Mouse (Mus musculus) thymus, postnatal 25 days (tissue): ENCODE data around the gene Dapk3.
"Not testable (repeated sequence)": the region's sequence is repeated elsewhere in the genome, so short reads cannot be mapped to it uniquely, and the experiment has no call there.

Experiments
- DNase-seq: peaks from one replicate; pipeline ENCODE4 v3.0.0; 2022

Dapk3 gene

DNA sequence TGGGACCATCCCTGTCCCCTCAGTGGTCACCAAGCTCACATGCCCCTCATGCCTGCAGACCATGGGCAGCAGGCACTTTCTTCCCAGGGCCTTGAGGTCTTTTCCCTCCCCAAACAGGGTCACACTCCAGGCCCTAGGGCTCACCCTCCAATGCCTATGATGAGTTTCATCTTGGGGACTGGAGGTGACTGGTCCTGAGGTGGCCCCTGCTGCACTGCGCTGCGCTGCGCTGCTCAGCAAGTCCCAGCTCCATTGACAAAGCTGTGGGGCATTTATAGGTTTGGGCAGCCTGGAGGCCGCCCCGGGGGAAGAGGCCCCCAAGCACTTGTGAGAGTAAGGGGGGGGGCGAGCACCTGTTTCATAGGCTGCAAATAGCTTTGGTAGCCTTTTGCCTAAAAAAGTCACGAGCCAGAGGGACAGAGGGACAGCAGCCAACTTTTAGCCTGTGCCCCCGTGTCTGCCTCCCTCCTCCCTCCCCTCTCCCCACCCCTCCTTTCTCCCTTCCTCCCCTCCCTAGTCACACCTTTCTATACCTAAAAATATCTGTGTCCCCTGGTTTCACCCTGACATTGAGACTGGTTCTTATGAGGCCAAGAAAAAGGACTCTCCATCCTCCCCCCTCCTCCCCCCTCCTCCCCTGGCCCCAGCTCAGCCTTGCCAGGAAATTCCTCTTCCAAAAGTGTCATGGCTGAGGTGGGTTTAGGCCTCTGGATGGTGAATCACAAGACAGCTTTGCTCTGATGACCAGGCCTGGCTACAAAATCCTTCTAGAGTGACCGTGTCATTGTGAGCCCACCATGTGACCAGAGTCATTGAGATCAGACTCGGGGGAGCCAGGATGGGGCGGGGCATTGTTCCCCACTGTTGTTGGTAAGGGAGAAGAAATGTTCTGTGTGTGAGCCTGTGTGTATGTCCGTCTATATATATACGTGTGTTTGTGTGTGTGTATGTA is 19.3 kb downstream of the Dapk3 start, which contains the start of gene Nmrk2:
TSS of gene Nmrk2 (minus strand) at position 245 of the 952 bp plus-strand sequence.
- no peak for DNase-seq

DNA sequence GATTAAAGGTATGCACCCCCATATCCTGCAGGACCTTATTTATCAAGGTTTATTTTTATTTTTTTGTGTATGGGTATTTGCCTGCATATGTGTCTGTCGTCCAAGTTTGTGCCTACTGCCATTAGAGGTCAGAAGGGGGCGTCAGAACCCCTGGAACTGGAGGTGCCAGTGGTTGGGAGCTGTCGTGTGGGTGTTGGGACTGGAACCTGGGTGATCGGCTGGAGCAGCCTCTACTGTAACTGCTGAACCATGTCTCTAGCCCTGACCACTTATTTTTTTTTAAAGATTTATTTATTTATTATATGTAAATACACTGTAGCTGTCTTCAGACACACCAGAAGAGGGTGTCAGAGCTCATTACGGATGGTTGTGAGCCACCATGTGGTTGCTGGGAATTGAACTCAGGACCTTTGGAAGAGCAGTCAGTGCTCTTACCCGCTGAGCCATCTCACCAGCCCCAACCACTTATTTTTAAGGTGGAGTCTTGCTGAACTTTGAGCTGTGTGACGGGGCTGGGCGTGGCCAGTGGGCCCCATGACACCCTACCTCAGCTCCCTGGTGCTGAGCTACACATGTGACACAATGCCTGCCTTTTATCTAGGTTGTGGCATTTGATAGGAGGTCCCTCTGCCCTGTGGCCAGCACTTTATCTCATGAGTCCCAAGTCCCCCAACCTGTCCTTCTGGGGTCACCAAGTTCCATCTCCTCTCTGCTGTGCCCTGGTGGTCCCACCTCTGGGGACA is 20.3 kb downstream of the Dapk3 start:
- no peak for DNase-seq

DNA sequence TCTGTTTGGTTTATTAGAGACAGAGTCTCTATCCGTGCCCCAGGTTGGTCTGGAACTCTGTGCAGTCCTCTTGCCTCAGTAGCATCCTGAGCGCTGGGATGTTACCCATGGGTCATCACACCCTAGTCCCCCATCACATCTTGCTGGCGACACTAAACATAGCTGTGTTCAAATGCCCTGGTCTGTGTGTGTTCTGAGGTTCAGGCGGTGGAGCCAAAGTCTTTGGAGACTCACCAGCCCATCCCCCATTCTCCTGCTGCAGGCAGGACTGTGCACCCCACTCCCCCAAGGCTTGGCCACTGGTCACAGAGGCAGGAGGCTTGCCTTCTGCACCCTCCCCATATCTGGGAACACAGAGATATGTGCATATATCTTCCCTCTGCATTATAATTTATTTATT is 21.3 kb downstream of the Dapk3 start:
- no peak for DNase-seq

DNA sequence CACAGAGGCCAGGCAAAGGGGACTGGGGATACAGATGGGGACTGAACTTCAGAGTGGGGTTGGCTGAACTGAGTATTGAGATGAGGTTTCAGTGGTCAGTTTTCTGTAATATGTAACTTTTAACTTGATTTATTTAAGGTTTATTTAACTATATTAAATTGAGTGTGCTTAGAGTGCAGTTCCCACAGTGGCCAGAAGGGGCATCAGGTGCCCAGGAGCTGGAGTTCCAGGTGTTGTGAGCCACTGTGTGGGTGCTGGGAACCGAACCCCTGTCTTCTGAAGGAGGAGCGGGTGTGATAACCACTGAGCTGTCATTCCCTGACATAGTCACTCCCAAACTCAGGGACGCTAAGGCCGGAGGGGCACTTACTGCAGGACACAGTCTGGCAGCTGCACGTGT is 27.3 kb downstream of the Dapk3 start:
- no peak for DNase-seq

DNA sequence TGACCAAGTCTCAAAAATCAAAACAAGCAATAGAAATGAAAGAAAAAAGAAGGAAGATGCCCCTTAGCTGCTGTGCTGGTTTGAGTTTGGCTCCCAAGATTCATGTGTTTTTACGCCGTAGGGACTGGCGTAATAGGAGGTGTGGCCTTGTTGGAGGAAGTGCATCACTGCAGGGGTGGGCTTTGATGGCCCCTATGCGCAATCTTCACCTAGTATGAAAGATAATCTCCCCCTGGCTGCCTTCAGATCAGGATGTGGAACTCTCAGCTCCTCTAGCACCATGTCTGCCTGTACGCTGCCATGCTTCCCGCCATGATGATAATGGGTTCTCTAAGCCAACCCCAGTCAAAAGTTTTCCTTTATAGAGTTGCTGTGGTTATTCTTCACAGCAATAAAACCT is 33.5 kb downstream of the Dapk3 start:
- DNase-seq = no peak

DNA sequence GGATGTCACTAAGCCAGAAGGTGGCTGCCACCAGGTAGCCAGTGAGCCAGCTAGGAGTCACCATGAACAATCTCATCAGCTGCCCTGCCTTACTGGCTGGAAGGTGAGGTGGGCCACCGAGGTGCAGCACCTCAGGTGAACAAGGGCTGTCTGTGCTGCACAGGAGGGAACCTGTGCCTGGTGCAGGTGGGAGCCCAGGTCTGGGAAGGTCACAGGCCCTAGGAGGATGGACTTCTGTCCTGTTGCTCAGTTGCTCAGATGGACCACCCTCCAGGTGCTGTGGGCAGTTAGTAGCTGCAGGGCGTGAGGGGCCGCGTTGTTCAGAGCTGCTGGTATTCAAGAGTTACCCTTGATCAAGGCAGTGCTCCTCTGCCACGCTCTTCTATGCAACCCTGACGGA is 34.0 kb downstream of the Dapk3 start:
- DNase-seq = no peak

DNA sequence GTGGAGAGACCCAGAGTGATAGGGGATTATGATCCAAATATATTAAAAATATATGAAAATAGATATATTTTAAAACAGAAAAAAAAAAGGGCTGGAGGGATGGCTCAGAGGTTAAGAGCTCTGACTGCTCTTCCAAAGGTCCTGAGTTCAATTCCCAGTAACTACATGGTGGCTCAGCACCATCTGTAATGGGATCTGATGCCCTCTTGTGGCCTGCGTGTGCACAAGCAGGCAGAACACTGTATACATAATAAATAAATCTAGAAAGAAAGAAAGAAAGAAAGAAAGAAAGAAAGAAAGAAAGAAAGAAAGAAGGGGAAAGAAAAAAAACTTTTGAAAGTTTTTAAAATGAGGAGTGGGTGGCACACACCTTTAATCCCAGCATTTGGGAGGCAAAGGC is 34.5 kb downstream of the Dapk3 start:
- peak; percentile 45 for DNase-seq

DNA sequence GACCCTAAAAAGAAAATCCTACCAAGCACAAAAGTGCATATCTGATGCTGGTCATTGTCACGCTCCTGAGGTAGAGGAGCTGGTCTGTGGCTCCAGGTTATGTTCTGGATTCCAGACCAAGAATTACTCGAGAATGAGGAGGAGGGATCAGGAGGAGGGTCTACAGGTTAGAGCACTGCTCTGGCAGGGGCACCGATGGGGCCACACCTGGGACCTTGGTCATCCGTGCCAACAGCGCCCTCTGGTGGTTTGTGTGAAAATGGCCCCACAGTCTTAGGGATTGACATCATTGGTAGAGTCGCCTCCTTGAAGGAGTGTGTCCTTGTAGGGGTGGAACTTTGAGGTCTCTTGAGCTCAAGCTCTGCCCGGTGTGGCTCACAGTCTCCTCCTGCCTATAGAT is 35.2 kb downstream of the Dapk3 start:
- DNase-seq = peak; percentile 81

DNA sequence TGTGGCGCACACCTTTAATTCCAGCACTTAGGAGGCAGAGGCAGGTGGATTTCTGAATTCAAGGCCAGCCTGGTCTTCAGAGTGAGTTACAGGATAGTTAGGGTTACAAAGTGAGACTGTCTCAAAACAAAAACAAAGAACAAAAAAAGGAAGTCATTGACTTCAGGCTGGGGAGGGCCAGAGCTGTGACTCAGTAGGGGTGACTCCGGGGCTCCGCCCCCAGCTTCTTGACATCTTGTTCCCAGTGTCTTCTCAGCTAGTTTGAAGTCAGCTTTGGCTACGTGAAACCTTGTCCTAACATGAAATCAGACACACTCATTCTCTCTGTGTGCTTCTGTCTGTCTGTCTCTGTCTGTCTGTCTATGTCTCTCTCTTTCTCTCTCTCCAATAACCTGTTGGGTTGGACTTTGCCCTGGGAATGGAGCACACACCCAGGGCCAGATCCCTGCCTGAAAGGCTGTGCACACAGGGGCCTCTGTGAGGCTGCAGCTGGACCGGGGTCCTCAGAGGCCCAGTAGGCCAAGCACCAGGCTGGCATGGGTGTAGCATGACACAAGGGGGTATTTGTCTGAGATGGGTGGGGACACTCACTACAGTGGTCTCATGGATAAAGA is 38.7 kb downstream of the Dapk3 start:
- no peak for DNase-seq

DNA sequence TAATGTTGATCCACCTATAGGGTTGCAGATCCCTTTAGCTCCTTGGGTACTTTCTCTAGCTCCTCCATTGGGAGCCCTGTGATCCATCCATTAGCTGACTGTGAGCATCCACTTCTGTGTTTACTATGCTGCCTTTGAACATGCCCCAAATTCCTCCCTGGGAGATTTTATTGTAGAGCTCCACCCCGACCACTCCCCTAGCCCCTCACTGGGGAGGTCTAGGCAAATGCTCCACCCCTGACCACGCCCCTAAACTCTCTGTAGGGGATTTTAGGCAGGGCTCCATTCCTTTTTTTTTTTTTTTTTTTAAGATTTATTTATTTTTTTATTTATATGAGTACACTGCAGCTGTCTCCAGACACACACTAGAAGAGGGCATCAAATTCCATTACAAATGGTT is 40.9 kb downstream of the Dapk3 start:
- not testable (repeated sequence) for DNase-seq

DNA sequence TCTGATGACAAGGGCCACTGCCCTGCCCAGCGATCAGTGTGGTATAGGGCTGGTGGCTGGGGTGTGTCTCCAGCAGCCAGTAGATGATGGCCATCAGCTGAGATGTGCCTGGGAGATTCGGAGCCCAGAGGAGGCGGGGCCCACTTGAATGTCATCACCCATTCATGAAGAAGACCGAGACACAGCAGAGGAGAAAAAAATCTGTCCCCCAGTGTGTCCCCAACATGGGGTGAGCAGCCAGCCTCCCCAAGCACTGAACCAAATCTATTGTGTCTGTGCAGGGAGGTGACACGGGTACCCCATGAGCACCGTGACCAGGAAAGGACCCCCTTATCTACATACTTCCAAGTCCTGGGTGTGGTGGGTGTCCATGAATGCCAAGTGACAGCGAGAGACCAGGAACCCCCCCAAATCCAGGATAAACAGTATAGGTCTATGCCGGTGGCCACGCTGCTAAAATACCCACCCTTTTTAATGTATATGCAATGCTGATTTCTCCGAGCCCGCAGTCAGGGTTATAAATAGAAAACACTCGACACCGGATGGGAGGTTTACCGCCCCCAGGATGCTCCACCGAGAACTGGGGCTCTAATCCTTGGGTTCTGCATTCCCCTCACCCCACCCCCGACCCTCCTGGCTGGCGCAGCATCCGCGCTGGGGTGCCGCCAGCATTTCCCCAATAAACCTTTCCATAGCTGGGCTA is 47.1 kb downstream of the Dapk3 start:
- no peak for DNase-seq

DNA sequence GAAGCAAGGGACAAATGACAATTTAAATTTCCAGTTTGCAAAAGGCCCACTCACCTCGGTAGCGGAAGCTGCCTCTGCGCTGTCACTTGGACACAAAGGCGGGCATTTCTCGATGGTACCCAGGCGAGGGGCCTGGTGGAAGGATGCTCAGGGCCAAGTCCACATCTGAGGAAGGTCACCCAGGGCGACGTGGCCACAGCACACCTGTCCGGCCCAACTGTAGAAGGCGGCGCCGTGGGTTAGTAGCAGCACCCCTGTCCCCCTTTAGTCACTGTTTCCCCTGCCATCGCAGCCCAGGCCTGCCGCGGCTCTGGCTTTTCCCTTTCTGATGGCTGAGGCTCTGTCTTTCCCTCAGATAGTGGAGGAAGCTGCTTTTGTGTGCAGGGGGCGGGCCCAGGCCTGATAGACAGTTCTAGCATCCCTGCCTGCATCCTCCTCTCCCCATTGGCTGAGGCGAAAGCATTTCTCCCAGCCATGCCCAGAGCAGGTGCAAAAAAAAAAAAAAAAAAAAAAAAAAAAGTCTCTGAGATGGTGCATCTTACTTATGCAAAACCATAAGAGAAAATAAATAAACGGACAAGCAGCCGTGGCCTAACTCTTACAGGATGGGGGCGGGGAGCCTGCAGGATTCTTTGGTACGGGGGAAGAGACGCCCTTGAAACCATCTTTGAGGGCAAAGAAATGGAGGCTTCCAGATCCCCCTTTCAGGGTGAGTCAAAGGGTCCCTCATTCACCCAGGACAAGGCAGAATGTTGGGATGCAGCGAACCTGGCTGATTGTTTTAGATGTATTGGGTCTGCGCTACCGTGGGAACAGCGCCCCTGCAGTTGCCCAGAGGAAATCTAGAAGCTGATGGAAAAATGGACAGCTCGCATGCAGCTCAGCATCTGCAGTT is 47.9 kb downstream of the Dapk3 start, which contains the start of gene Atcay:
TSS of gene Atcay (minus strand) at position 396 of the 895 bp plus-strand sequence.
- peak; percentile 36 for DNase-seq

DNA sequence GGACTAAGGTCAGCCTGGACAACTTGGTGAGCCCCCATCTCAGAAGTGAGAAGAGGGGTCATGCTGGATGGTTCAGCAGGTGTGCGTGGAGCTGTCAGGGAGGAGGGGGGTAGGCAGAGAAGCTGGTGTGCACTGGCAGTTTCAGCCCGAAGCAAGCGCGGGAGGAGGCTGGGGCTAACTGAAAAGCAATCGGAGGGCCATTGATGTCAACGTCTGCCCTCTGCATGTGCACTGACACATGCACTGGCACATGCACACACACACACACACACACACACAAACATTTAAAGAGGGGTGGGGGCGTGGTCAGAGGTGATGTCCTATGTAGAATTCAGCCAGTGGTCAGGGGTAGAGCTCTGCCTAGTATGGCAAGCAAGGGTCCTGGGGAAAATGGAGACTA is 48.6 kb downstream of the Dapk3 start:
- DNase-seq = no peak

DNA sequence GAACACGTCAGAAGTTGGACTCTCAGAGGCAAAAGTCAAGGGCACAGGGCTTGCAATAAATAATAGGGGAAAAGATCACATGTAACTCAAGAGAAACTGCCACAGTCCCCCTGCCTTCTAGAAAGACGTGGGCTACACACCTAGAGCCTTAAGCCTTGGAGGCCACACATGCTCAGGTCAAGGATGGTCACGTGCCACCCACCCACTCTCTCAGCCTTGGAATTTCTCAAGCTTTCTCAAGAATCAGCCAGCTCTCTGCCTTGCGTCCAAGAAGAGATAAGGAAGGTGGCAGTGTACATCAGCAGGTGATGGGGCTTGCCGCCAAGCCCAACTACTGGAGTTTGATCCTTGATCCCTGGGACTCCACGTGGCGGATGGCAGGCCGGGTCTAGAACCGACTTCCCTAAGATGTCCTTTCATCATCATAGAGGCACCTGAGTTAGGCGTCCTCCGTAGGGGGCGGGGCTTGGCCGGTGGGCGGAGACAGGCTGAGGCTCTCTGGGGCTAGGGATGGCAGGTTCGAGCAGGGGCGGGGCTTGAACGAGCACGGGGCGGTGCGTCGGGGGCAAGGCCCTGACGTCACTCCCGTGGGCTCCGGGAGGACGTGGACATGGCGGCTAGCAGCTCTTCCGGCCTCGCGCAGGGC is 49.9 kb downstream of the Dapk3 start, which contains the start of gene Zfr2:
TSS of gene Zfr2 (plus strand) at position 576 of the 646 bp plus-strand sequence.
- peak; percentile 93 for DNase-seq

DNA sequence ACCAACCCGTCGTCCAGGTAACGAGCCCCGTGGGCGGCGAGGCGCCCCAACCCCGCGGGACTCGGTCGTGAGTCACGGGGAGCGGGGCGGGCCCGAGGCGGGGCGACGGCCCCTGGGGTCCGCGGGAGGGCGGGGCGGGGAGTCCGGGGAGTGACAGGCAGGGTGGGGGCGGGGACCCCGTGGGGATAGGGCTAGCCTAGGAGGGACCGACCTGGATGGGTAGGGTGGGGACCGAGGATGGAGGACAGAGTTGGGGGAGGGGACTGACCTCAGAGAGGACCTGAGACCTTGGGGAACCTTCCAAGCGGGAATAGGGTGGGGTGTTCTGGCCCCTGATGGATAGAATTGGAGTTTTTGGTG is 50.4 kb downstream of the Dapk3 start:
- DNase-seq = no peak

DNA sequence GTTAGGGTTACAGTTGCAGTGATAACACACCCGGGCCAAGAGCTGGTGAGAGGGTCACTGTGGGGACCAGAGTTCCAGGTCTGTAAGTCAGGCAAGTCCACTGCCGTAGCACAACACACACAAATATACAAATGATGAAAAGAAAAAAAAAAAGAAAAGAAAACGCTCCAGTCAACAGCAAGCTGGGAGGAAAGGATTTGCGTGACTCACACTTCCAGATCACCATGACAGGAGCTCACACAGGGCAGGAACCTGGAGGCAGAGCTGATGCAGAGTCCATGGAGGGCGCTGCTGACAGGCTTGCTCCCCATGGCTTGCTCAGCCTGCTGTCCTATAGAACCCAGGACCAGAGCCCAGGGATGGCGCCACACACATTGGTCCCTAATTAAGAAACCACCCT is 51.4 kb downstream of the Dapk3 start:
- no peak for DNase-seq

DNA sequence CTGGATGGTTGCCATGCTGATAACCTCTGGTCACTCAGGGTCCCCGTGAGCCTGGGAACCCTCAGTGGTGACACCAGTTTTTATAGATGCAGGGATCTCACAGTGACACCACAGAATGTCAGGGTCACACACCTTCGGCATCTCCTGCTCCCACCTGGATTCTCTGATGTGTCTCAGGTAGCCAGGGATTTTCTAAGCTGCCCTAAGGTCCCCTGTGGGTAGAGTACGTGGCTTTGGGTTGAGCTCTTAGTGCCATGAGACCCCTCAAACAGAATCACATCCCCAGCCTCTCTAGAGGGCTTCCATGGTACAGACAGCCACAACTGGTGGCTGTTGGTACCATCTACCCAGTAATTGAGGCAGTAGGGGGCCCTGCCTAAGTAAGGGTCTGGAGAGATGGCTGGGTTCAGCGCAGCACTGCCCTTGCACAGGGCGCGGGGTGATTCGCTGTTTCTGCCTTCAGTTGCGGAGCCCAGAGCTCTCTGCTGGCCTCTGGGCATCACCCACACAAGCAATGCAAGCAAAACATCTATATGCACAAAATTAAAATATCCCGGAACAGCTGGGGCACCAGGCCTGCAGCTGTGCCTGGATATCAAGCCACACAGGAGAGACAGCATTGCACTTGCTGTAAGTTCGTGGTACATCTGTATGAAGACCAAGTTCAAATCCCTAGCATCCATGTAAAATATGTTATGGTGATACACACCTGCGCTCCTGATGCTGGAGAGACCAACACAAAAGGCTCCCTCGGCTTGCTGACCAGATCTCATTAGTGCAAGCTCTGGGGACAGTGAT is 53.9 kb downstream of the Dapk3 start:
- no peak for DNase-seq

DNA sequence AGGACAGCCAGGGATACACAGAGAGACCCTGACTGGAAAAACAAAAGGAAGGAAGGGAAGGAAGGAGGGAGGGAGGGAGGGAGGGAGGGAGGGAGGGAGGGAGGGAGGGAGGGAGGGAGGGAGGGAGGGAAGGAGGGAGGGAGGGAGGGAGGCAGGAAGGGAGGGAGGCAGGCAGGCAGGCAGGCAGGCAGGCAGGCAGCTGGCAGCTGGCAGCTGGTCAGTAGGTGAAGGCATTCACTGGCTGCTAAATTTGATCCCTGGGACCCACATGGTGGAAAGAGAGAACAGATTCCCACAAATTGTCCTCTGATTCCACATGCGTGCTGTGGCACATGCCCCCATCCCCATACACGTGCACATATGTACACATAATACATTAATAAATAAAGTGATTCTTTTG is 55.8 kb downstream of the Dapk3 start:
- DNase-seq = no peak

DNA sequence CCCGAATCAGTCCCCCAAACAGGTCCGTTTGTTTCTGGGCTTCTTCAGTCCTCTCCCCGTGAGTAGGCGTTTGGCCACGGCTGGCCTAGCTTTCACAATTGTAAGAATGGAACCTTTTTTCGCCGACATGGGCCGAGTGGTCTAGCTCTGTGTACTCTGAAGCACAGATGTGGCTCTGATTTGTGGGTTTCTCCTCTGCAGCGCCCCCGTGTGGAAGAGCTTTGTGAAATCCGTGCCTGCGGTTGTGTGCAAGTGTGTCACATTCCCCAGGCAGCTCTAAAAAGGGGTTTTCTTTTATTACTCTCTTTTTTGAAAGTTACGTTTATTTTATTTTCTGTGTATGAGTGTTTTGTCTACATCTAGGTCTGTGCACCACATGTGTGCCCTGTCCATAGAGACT is 58.1 kb downstream of the Dapk3 start:
- DNase-seq = peak; percentile 78

DNA sequence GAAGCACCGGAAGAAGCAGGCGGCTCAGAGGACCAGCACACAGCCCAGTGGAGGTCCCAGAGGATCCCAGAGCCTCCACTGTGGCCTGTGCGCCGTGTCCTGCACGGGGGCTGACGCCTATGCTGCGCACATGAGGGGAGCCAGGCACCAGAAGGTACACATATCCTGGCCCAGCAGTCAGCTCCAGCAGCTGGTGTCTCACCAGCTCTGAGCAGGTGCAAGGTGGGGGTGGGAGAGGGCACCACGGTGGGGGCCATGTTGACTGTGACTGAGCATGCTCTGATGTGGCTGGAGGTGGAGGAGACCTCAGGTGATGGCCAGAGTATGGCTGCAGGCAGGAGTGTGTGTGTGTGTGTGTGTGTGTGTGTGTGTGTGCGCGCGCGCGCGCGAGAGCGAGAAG is 59.2 kb downstream of the Dapk3 start:
- peak; percentile 42 for DNase-seq
